Mouse (Mus musculus): Measurements from ENCODE around the gene Plekha7. TPM values are rescaled to one million over a fixed set of nuclear protein-coding genes. Genes with fewer than 3 reads are reported as not detected.

The Plekha7 gene
- polyA plus RNA-seq, 1 experiment from 2014 or later = 6.7 TPM

DNA sequence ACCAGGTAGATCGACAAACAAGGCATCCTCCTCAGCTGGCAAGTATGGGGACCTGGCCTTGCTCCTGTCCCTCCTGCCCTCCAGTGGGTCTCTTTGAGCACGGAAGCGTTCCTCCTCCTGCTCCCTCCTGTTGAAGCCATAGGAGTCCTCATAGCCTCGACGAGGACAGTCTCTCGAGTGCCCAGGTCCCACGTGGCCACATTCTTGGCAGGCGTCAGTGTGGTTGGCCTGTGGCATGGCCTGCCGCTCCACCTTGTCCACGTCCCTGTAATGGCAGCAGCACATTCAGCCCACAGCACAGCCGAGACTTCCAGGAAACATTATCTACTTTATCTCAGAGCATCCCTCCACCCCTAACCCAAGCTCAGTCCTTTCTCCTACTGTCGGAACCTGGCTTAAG lies 143.9 kb downstream of the Plekha7 start:
- 87% methylated on average over 12 of the region's 12 CpGs for WGBS
- H3K4me3 ChIP-seq = no peak overlapping the region
- ATAC-seq (ENCODE audit: low read depth) = no peak
- no peak overlapping the region for H3K4me2 ChIP-seq
- H3K9me3 ChIP-seq = no peaks in the 10 kb centered on the region
- H3K27ac ChIP-seq (replicated peaks) = no peak overlapping the region
- H3K9ac ChIP-seq = no peak overlapping the region
- no peaks in the 10 kb centered on the region; the same call in 1 of the 2 replicates for H3K4me1 ChIP-seq (replicated peaks)
- H3K36me3 ChIP-seq = no peaks in the 10 kb centered on the region
- H3K27me3 ChIP-seq = no peaks in the 10 kb centered on the region

DNA sequence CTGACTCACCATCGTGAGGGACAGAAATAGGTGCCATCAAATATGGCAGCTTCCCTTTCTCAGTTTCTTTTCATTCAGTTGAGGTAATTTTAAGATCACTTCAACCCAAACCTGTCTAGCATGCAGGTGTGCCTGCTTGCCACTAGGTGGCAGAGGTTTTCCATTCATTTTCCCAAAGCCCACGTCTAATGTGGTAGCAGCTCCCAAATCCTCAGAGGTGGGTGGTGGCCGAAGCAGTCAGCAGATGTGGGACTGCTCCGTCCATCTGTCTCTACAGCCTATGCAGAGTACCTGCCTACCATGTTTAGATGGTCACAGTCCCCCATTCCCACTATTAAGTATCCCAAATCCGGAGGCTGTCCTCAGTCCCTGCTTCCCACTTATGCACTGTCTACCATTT lies 146.6 kb downstream of the Plekha7 start:
- no peak overlapping the region for H3K4me3 ChIP-seq
- no peak overlapping the region for H3K27ac ChIP-seq (replicated peaks)
- no peaks in the 10 kb centered on the region; the same call in 1 of the 2 replicates for H3K4me1 ChIP-seq (replicated peaks)
- ATAC-seq (ENCODE audit: low read depth) = peak; percentile 47; the same call in 1 of the 2 replicates
- 20% methylated on average over 5 of the region's 5 CpGs for WGBS
- no peak overlapping the region for H3K9ac ChIP-seq
- 0 out of 2 replicates have a peak, but pooled peaks cover 8% of the 10 kb centered on the region for H3K36me3 ChIP-seq
- no peak overlapping the region for H3K4me2 ChIP-seq
- H3K9me3 ChIP-seq = no peaks in the 10 kb centered on the region
- no peaks in the 10 kb centered on the region for H3K27me3 ChIP-seq

DNA sequence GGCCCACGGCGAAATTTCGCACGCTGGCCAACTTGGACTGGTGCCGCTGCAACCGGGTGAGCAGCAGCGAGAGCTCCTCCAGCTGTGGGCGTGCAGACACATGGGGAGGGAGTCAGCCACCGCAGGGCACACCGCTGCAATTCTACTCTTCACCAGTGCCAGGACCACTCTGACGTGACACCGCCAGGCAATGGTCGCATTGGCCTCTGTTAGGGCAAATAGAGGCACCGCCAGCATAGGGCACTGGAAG lies 151.4 kb downstream of the Plekha7 start:
- Histone ChIP-seq H3K4me1 (replicated peaks) (no peaks in the 10 kb centered on the region; the same call in 1 of the 2 replicates), H3K4me2 (no peak overlapping the region), H3K27ac (replicated peaks) (no peak overlapping the region), H3K4me3 (no peak overlapping the region), H3K27me3 (no peaks in the 10 kb centered on the region), H3K36me3 (0 out of 2 replicates have a peak, but pooled peaks cover 8% of the 10 kb centered on the region), H3K9me3 (no peaks in the 10 kb centered on the region), H3K9ac (no peak overlapping the region)
- ATAC-seq (ENCODE audit: low read depth) = no peak
- 89% methylated on average over 14 of the region's 14 CpGs for WGBS

DNA sequence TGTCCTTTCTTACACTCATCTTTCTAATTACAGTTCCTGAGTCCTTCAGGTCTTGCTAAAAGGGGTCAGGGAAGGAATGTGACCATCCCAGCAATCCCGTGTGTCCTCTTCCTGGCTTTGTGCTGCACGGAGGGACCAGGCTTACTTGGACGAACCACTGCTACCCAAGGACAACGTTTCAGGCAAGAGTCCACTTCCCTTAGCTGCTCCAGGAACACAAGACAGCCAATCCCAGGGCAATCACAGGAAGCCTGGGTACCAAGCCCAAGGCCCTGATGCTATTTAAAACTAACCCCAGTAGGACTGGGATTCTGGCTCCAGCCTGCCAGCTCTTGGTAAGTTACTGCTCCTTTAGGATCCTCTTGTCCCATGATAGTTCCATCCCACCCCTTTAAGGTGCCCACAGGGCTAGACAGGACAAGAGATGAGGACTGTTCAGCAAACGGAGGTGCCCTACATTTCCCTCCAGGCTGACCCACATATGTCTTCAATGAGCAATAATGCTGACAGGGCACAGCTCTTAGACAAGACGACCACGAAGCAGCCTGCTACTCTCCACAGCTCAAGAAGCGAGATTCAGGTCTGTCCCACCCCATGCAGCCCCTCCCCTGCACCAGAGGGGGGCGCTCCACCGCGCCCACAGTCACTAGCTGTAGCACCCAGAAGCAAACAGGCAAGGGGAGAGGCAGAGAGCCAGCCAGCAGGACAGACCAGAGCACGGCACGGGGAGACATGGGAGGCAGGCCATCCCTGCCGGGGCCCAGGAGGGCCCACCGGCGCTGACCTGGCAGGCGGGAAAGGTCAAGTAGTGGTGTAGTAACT lies 151.9 kb downstream of the Plekha7 start:
- no peak for ATAC-seq (ENCODE audit: low read depth)
- Histone ChIP-seq H3K4me2 (no peak overlapping the region), H3K9ac (no peak overlapping the region), H3K9me3 (no peaks in the 10 kb centered on the region), H3K27me3 (no peaks in the 10 kb centered on the region), H3K27ac (replicated peaks) (no peak overlapping the region), H3K4me1 (replicated peaks) (no peaks in the 10 kb centered on the region), H3K36me3 (0 out of 2 replicates have a peak, but pooled peaks cover 8% of the 10 kb centered on the region), H3K4me3 (no peak overlapping the region)
- 71% methylated on average over 17 of the region's 17 CpGs for WGBS

DNA sequence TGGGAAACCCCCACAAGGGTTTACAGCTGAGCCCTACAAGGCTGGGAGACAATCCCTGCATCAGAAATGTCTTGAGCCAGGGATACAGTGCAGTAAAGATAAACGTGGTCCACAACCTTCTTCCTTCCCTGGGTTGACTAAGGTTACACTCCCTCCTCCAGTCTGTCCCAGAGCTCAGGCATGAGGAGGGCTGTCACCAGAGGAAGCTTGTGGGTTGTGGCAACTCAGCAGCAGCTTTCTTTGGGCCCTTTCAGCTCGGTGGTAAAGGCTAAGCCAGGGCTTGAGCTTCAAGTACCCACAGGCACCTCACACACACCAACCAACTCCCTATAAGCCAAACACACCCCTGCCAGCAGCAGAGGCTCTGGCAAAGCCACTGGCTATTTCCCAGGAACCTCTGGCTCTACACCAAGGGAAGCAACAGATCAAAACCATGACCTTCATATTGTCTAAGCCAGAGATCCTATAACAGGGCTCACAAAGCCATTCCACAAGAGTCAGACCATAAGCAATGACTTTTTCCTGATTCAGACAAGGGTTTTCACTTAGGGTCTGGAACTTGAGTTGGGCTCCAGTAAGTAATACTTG lies 154.3 kb downstream of the Plekha7 start:
- Histone ChIP-seq H3K36me3 (0 out of 2 replicates have a peak, but pooled peaks cover 8% of the 10 kb centered on the region), H3K4me3 (no peak overlapping the region), H3K27ac (replicated peaks) (no peak overlapping the region), H3K9ac (no peak overlapping the region), H3K4me2 (no peak overlapping the region), H3K9me3 (no peaks in the 10 kb centered on the region), H3K4me1 (replicated peaks) (no peaks in the 10 kb centered on the region), H3K27me3 (no peaks in the 10 kb centered on the region)
- ATAC-seq (ENCODE audit: low read depth) = no peak
- 84% methylated on average over 2 of the region's 2 CpGs for WGBS

DNA sequence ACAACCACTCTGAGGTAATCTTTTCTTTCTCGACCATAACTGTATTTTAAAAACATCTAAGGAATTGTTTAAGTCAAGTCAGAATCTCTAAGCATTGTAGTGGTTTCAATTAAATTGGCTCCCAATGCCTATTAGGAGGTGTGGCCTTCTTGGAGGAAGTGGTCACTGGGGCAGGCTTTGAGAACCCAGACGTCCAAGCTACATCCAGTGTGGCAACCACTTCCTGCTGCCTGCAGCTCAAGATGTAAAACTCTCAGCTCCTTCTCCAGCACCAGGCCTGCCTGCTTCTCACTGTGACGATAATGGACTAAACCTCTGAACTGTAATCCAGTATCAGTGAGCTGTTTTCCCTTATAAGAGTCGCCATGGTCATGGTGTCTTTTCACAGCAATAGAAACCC lies 158.6 kb downstream of the Plekha7 start:
- Histone ChIP-seq H3K36me3 (no peaks in the 10 kb centered on the region), H3K9ac (no peak overlapping the region), H3K4me2 (no peak overlapping the region), H3K4me3 (no peak overlapping the region), H3K27me3 (no peaks in the 10 kb centered on the region), H3K27ac (replicated peaks) (no peak overlapping the region), H3K4me1 (replicated peaks) (no peaks in the 10 kb centered on the region), H3K9me3 (no peaks in the 10 kb centered on the region)
- no peak for ATAC-seq (ENCODE audit: low read depth)
- 82% methylated on average over 4 of the region's 4 CpGs for WGBS

DNA sequence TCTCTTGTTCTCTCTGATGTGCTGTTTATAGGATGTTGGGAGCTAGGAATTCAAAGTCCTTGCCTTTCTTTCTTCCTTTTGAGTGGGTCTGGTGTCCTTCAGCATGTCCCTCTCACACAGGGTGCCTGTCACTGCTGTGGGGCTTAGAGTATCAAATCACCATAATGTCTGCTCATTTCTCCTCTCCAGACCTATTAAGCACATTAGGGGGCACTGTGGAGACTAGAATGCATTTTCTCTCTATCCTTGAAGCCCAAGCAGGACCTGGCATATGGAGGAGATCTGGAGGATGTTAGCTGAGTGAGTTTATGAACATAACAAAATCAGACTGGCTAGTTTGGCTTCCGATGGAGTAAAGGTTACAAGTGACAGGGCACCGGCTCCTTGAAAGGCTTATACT lies 161.1 kb downstream of the Plekha7 start:
- Histone ChIP-seq H3K4me1 (replicated peaks) (no peaks in the 10 kb centered on the region), H3K9ac (no peak overlapping the region), H3K27ac (replicated peaks) (no peak overlapping the region), H3K4me2 (no peak overlapping the region), H3K9me3 (no peaks in the 10 kb centered on the region), H3K36me3 (peaks cover 3% of the 10 kb centered on the region; the same call in 1 of the 2 replicates), H3K27me3 (no peaks in the 10 kb centered on the region), H3K4me3 (no peak overlapping the region)
- no peak for ATAC-seq (ENCODE audit: low read depth)
- WGBS = 91% methylated on average over 2 of the region's 2 CpGs

DNA sequence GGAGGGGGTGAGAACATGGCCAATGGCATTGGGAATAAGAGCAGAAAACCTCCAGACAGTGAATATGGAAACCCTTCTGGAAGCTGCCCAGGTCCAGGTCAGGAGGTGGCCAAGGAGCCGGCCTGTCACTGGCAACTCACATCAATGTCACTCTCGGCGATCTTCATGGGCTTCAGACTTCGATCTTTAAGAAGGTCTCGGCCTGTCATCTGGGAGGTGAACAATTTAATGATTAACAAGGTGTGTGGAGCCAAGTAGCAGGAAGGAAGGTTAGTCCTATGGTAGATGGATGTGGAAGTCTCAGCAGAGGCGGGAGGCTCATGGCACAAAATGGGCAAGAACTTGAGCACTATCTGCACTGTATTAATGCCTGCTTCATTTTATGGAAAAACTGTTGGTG lies 163.1 kb downstream of the Plekha7 start:
- ATAC-seq (ENCODE audit: low read depth) = no peak
- Histone ChIP-seq H3K27me3 (no peaks in the 10 kb centered on the region), H3K4me1 (replicated peaks) (no peaks in the 10 kb centered on the region), H3K4me2 (no peak overlapping the region), H3K9ac (no peak overlapping the region), H3K36me3 (peaks cover 3% of the 10 kb centered on the region; the same call in 1 of the 2 replicates), H3K27ac (replicated peaks) (no peak overlapping the region), H3K4me3 (no peak overlapping the region), H3K9me3 (no peaks in the 10 kb centered on the region)
- 95% methylated on average over 6 of the region's 6 CpGs for WGBS

DNA sequence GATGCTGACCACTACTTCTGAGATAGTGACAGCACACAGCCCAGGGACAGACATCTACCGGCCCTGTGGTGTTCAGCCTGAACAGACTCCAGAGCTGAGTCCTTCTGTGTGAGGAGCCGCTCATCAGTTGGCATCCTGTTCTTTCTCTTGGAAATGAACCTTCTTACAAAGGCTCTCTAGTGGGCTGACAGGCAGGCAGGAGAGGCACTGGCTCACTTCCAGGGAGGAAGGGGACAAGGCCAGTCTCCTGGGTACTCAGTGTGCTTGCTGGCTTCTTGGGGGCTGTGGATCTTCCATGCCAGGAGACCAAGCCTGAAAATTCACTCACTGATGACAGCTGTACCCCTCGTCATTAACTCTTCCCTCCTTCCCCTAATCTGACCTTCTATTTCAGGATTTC lies 170.5 kb downstream of the Plekha7 start:
- Histone ChIP-seq H3K36me3 (0 out of 2 replicates have a peak, but pooled peaks cover 4% of the 10 kb centered on the region), H3K9ac (no peak overlapping the region), H3K27me3 (no peaks in the 10 kb centered on the region), H3K4me3 (no peak overlapping the region), H3K27ac (replicated peaks) (no peak overlapping the region), H3K4me1 (replicated peaks) (no peaks in the 10 kb centered on the region; the same call in none of the 2 replicates), H3K4me2 (no peak overlapping the region), H3K9me3 (no peaks in the 10 kb centered on the region)
- no peak for ATAC-seq (ENCODE audit: low read depth)
- 63% methylated on average over 3 of the region's 3 CpGs for WGBS

DNA sequence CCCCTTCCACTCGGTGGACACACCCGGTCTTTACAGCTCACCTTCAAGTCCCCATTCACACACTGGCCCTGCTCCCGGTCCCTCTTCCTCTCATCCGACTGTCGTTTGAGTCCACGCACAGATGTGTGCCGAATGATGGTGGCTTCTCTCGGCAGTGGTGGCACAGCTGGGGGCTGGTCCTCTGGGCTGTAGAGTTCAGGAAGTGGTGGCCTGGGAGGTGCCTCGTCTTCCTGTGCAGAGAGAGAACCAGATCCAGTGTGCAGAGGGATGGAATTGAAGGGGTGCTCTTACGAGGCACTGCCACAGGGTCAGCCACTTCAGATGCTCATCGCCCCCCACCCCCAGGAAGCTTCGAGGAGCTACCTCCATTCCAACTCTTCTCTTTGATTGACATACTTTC lies 171.0 kb downstream of the Plekha7 start:
- Histone ChIP-seq H3K36me3 (0 out of 2 replicates have a peak, but pooled peaks cover 4% of the 10 kb centered on the region), H3K9ac (no peak overlapping the region), H3K27me3 (no peaks in the 10 kb centered on the region), H3K4me2 (no peak overlapping the region), H3K27ac (replicated peaks) (no peak overlapping the region), H3K4me3 (no peak overlapping the region), H3K4me1 (replicated peaks) (peaks cover 4% of the 10 kb centered on the region), H3K9me3 (no peaks in the 10 kb centered on the region)
- no peak for ATAC-seq (ENCODE audit: low read depth)
- WGBS = 84% methylated on average over 12 of the region's 12 CpGs

DNA sequence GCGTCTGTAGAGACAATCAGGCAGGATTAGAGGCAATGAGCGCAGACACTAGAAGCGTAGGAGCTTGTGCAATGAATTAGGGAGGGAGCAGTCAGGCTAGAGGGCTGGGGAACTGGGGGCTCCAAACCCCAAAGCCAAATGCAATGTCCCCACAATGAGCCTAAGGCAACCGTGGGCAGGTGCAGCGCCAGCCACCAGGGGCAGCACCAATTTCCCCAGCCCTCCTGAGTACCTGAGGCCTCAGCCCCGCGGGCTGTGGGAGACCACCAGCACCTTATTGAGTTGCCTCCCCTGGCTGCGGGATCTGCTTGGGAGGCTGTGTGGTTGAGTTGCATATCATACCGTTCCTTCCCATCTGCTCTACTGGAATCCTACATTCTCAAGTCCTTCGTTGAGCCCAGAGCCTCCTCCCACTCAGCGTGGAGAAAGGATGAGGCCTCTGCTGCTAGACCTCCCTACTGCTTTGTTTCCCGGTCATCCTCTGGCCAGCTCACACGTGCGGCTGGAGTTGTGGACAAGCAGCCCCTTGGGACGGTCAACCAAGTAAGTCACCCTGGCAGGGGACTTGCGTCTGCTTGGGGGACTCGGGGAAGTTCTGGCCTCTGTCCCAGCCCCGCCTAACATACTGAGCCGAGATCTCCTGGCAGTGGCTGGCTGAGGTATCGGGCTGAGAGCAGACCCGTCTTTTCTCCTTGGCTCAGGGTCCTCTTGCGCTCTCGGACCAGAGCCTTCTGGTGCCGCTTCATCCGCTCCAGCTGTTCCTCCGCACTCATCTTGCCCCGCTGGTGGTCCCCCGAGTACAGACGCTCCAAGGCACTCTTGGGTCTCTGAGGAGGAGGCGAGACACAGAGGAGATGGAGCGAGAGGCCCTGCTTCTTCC lies 173.5 kb downstream of the Plekha7 start:
- no peak for ATAC-seq (ENCODE audit: low read depth)
- H3K27me3 ChIP-seq = no peaks in the 10 kb centered on the region
- H3K4me3 ChIP-seq = no peak overlapping the region
- peaks cover 13% of the 10 kb centered on the region for H3K4me1 ChIP-seq (replicated peaks)
- no peak overlapping the region for H3K9ac ChIP-seq
- H3K36me3 ChIP-seq = 0 out of 2 replicates have a peak, but pooled peaks cover 4% of the 10 kb centered on the region
- no peaks in the 10 kb centered on the region for H3K9me3 ChIP-seq
- no peak overlapping the region for H3K4me2 ChIP-seq
- 79% methylated on average over 31 of the region's 31 CpGs for WGBS
- H3K27ac ChIP-seq (replicated peaks) = no peak overlapping the region

DNA sequence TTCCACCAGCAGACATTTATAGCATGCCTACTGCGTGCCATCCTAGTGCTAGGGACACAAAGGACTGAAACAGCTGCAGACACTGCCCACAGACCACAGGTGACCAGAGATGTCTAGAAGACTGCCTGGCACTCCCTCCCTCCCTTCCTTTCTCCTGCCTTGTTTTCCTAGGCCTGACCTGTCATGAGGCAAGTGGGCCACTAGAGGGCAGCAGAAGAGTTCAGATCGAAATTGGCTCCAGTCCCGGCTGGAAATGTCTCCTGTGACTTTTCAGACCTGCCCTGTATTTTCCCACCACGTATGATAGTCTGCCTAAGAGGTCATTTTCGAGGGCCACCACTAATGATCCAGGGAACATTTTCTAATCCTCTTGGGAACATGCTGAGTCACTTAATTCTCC lies 176.1 kb downstream of the Plekha7 start:
- Histone ChIP-seq H3K4me3 (no peak overlapping the region), H3K9me3 (no peaks in the 10 kb centered on the region), H3K27me3 (no peaks in the 10 kb centered on the region), H3K9ac (peak overlapping the region; percentile 3; the same call in 1 of the 2 replicates), H3K36me3 (0 out of 2 replicates have a peak, but pooled peaks cover 4% of the 10 kb centered on the region), H3K4me1 (replicated peaks) (peaks cover 13% of the 10 kb centered on the region), H3K4me2 (no peak overlapping the region), H3K27ac (replicated peaks) (peak overlapping the region; percentile 59)
- 5% methylated on average over 5 of the region's 5 CpGs for WGBS
- peak; percentile 68; the same call in 1 of the 2 replicates for ATAC-seq (ENCODE audit: low read depth)
